Mouse (Mus musculus) megakaryocyte, embryonic 14.5 days (primary cell): ENCODE data around the gene Mpdz.

Experiments used
- FLI1 ChIP-seq: IDR thresholded peaks from 2 replicates; pipeline ENCODE4 v1.6.1; 2012; ENCODE audit warnings: low read length, inconsistent platforms, mixed read lengths
- GATA1 ChIP-seq: IDR thresholded peaks from 3 replicates; pipeline ENCODE4 v1.6.1; 2012; ENCODE audit warnings: mixed read lengths, low read length, inconsistent platforms, borderline replicate concordance

- TF ChIP-seq GATA1 (no peak), FLI1 (no peak)
These were observed 22.6 kb upstream of the Mpdz start for GRCm38 (mm10) chr4:81465172-81465571.
